Mouse (Mus musculus): ENCODE measurements around the gene Gm3164. TPM values are rescaled to one million over a fixed set of nuclear protein-coding genes. Genes with fewer than 3 reads are reported as not detected.
"Not testable (repeated sequence)": the region's sequence is repeated elsewhere in the genome, so short reads cannot be mapped to it uniquely, and the experiment has no call there.

Gene Gm3164
- total RNA-seq (2014; fragmentation: Nextera tagmentation) (not detected in 2 replicates), total RNA-seq (2017) (0.06 TPM in 1 of 2 replicates, not detected in the other), polyA plus RNA-seq (2012) (not detected in 2 replicates)

GRCm38 (mm10) chr14:4414965-4415835 is at the start of gene Gm3164:
Gene Gm3164, plus strand, starts transcription at chr14:4415448.
- H3K9me3 ChIP-seq (replicated peaks); DNase-seq (ENCODE audit: low spot score); ATAC-seq (ENCODE audit: extremely low read depth, insufficient number of reproducible peaks, low FRiP score, poor library complexity, severe bottlenecking): not testable (repeated sequence)

GRCm38 (mm10) chr14:4368991-4369390 is 46.3 kb upstream of the Gm3164 start:
- not testable (repeated sequence) for H3K27me3 ChIP-seq (ENCODE audit: insufficient read depth, low read length); H3K4me1 ChIP-seq (ENCODE audit: insufficient read depth, low read depth, low read length); H3K9me3 ChIP-seq (replicated peaks); H3K36me3 ChIP-seq (replicated peaks); ATAC-seq (ENCODE audit: extremely low read depth, insufficient number of reproducible peaks, low FRiP score, poor library complexity, severe bottlenecking); H3K4me3 ChIP-seq (ENCODE audit: low read depth, low read length); DNase-seq (ENCODE audit: low spot score)

More at GRCm38 (mm10) chr14:4414965-4415835, at the start of gene Gm3164:
- not testable (repeated sequence) for H3K4me3 ChIP-seq (ENCODE audit: low read depth, low read length); H3K4me1 ChIP-seq (ENCODE audit: insufficient read depth, low read depth, low read length); H3K27me3 ChIP-seq (ENCODE audit: insufficient read depth, low read length); H3K36me3 ChIP-seq (replicated peaks)

- not testable (repeated sequence) for DNase-seq (ENCODE audit: low spot score); H3K27me3 ChIP-seq (ENCODE audit: insufficient read depth, low read length); H3K4me3 ChIP-seq (ENCODE audit: low read depth, low read length); ATAC-seq (ENCODE audit: extremely low read depth, insufficient number of reproducible peaks, low FRiP score, poor library complexity, severe bottlenecking); H3K36me3 ChIP-seq (replicated peaks); H3K4me1 ChIP-seq (ENCODE audit: insufficient read depth, low read depth, low read length); H3K9me3 ChIP-seq (replicated peaks)
Measured at GRCm38 (mm10) chr14:4369691-4370090, 45.6 kb upstream of the Gm3164 start.

- not testable (repeated sequence) for H3K4me3 ChIP-seq (ENCODE audit: low read depth, low read length); H3K4me1 ChIP-seq (ENCODE audit: insufficient read depth, low read depth, low read length); ATAC-seq (ENCODE audit: extremely low read depth, insufficient number of reproducible peaks, low FRiP score, poor library complexity, severe bottlenecking); H3K36me3 ChIP-seq (replicated peaks); DNase-seq (ENCODE audit: low spot score); H3K27me3 ChIP-seq (ENCODE audit: insufficient read depth, low read length); H3K9me3 ChIP-seq (replicated peaks)
Measured at GRCm38 (mm10) chr14:4377871-4378270, 37.4 kb upstream of the Gm3164 start.

DNA sequence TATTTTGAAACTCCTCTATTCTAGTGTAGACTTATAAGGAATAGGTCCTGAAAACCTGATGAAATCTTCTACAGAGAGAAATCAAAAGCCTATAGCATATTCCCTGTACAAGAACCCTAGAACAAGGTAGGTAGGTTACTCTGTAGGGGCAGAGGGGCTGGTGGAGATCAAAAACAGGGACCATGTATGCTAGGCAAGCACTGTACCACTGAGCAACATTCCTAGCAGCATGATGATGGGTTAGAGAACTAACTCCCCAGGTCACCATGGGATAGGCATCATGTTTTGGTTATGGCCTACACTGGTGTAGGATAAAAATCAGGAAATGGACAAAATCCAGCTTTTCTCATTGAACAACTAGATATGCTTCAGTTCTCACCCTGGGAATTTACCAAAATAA is 29.6 kb upstream of the Gm3164 start:
- H3K27me3 ChIP-seq (ENCODE audit: insufficient read depth, low read length); H3K4me3 ChIP-seq (ENCODE audit: low read depth, low read length); H3K9me3 ChIP-seq (replicated peaks); H3K4me1 ChIP-seq (ENCODE audit: insufficient read depth, low read depth, low read length); ATAC-seq (ENCODE audit: extremely low read depth, insufficient number of reproducible peaks, low FRiP score, poor library complexity, severe bottlenecking); H3K36me3 ChIP-seq (replicated peaks); DNase-seq (ENCODE audit: low spot score): not testable (repeated sequence)

- not testable (repeated sequence) for H3K9me3 ChIP-seq (replicated peaks); H3K4me3 ChIP-seq (ENCODE audit: low read depth, low read length); ATAC-seq (ENCODE audit: extremely low read depth, insufficient number of reproducible peaks, low FRiP score, poor library complexity, severe bottlenecking); H3K27me3 ChIP-seq (ENCODE audit: insufficient read depth, low read length); DNase-seq (ENCODE audit: low spot score); H3K36me3 ChIP-seq (replicated peaks); H3K4me1 ChIP-seq (ENCODE audit: insufficient read depth, low read depth, low read length)
Measured at GRCm38 (mm10) chr14:4392841-4393530, 22.3 kb upstream of the Gm3164 start.

GRCm38 (mm10) chr14:4397226-4397625 is 18.0 kb upstream of the Gm3164 start, which contains the start of gene Gm3159:
Gene Gm3159, plus strand, starts transcription at chr14:4397526.
- not testable (repeated sequence) for H3K9me3 ChIP-seq (replicated peaks); H3K4me3 ChIP-seq (ENCODE audit: low read depth, low read length); DNase-seq (ENCODE audit: low spot score); ATAC-seq (ENCODE audit: extremely low read depth, insufficient number of reproducible peaks, low FRiP score, poor library complexity, severe bottlenecking); H3K36me3 ChIP-seq (replicated peaks); H3K27me3 ChIP-seq (ENCODE audit: insufficient read depth, low read length); H3K4me1 ChIP-seq (ENCODE audit: insufficient read depth, low read depth, low read length)

DNA sequence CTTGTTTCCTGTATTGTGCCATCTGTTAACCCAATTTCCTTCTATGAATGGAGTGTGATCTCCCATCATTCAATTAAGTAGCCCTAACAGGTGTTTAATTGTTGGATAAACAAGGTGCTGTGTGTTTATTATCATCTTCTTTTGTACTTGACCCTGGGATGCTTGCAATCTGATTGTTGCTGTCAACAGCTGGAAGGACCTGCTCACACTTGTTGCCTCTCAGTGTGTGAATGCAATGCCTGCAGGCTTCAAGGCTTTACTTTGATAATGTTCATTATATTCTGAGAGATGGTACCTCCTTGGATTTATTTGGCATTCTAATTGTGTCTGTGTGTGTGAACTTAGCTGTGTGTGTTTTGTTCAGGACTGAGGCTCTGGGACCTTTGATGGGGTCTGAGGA is 16.6 kb upstream of the Gm3164 start:
- not testable (repeated sequence) for H3K9me3 ChIP-seq (replicated peaks); H3K36me3 ChIP-seq (replicated peaks); H3K4me1 ChIP-seq (ENCODE audit: insufficient read depth, low read depth, low read length); DNase-seq (ENCODE audit: low spot score); ATAC-seq (ENCODE audit: extremely low read depth, insufficient number of reproducible peaks, low FRiP score, poor library complexity, severe bottlenecking); H3K27me3 ChIP-seq (ENCODE audit: insufficient read depth, low read length); H3K4me3 ChIP-seq (ENCODE audit: low read depth, low read length)

DNA sequence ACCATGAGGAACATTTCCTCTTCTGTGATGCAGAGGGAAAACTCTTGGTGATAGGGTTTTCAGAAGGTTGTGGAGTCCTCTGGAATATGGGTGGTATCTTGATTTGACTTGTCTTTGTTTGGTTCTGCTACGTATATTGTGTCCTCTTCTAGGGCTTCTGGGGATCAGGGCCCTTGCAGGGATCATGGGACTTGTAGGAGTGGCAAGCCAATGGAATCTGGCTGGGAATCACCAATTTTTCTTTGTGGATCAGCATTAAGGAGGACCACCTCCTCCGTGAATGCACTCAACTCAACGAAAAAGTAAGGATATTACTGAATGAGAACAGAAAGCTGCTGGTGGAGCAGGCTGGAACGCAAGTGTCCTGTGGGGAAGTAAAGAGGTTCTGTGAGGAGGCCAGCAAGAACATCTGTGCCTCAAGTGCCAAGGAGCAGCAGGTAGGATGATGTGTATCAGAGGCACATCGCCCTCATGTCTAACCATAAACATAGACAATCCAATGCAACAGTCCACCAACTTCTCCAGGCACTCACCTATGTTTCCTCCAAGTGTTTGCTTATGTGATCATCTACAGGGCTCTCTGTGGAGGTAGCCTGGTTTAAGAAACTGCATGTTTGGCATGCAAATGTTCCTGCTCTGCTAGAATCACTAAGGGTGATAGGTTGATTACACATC is 15.0 kb upstream of the Gm3164 start:
- ATAC-seq (ENCODE audit: extremely low read depth, insufficient number of reproducible peaks, low FRiP score, poor library complexity, severe bottlenecking): not testable (repeated sequence)

DNA sequence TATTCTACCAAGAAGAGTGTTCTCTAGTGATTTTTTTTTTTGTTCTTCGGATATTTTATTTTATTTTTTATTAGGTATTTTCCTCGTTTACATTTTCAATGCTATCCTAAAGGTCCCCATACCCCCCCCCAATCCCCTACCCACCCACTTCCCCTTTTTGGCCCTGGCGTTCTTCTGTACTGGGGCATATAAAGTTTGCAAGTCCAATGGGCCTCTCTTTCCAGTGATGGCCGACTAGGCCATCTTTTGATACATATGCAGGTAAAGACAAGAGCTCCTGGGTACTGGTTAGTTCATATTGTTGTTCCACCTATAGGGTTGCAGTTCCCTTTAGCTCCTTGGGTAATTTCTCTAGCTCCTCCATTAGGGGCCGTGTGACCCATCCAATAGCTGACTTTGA is 14.0 kb upstream of the Gm3164 start:
- H3K4me1 ChIP-seq (ENCODE audit: insufficient read depth, low read depth, low read length); H3K4me3 ChIP-seq (ENCODE audit: low read depth, low read length); H3K27me3 ChIP-seq (ENCODE audit: insufficient read depth, low read length); DNase-seq (ENCODE audit: low spot score); ATAC-seq (ENCODE audit: extremely low read depth, insufficient number of reproducible peaks, low FRiP score, poor library complexity, severe bottlenecking); H3K36me3 ChIP-seq (replicated peaks); H3K9me3 ChIP-seq (replicated peaks): not testable (repeated sequence)

More for the DNA sequence above, 15.0 kb upstream of the Gm3164 start:
- not testable (repeated sequence) for H3K4me3 ChIP-seq (ENCODE audit: low read depth, low read length); H3K9me3 ChIP-seq (replicated peaks); H3K36me3 ChIP-seq (replicated peaks); H3K27me3 ChIP-seq (ENCODE audit: insufficient read depth, low read length); DNase-seq (ENCODE audit: low spot score); H3K4me1 ChIP-seq (ENCODE audit: insufficient read depth, low read depth, low read length)

DNA sequence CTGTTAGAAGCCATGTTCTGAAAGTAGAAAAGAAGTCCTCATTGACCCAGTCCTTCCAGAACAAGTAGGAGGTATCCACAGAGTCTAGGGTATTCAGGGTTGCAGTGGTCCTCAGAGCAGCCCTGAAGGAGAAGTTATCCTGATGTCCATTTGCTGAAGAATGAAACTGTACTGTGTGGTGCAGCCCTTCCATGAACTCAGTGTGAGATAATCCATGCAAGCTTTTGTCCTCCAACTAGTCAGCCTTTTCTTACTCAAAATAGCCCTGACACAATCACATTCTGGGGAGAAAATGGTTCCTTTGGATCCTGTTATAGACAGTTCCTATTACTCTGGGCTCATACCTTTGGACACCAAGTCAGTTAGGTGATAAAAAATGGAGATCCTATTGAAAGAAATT is 11.4 kb upstream of the Gm3164 start:
- H3K4me1 ChIP-seq (ENCODE audit: insufficient read depth, low read depth, low read length); H3K36me3 ChIP-seq (replicated peaks); DNase-seq (ENCODE audit: low spot score); H3K27me3 ChIP-seq (ENCODE audit: insufficient read depth, low read length); H3K4me3 ChIP-seq (ENCODE audit: low read depth, low read length); H3K9me3 ChIP-seq (replicated peaks); ATAC-seq (ENCODE audit: extremely low read depth, insufficient number of reproducible peaks, low FRiP score, poor library complexity, severe bottlenecking): not testable (repeated sequence)
